Mouse (Mus musculus) spleen, adult 2 months (tissue): ENCODE results near the gene Dynlrb2. TPM values are rescaled to one million over a fixed set of nuclear protein-coding genes. Genes with fewer than 3 reads are reported as not detected.

Experiments used
- DNase-seq, 2 experiments: peaks; one replicate each; pipeline versions ENCODE4 v3.0.0 to v3.0.0-alpha.2; 2012 to 2021; ENCODE audit warnings: low spot score in 2 of 2, low read depth in 1 of 2
- H3K27ac ChIP-seq: fragments of 200-500 bp; 2 replicates; pipeline ENCODE4 v1.5.1; 2012; ENCODE audit warnings: low read length, inconsistent platforms; ENCODE audit not compliant: insufficient read depth
- H3K27me3 ChIP-seq: fragments of 200-500 bp; 2 replicates; pipeline ENCODE4 v1.6.1; 2012; ENCODE audit warnings: mild to moderate bottlenecking, moderate library complexity, low read length, inconsistent platforms; ENCODE audit not compliant: control insufficient read depth, insufficient read depth
- H3K36me3 ChIP-seq: fragments of 200-500 bp; 2 replicates; pipeline ENCODE4 v1.6.1; 2012; ENCODE audit warnings: mild to moderate bottlenecking, low read length, inconsistent platforms; ENCODE audit not compliant: control insufficient read depth, insufficient read depth
- H3K4me1 ChIP-seq: fragments of 200-500 bp; 2 replicates; pipeline ENCODE4 v1.6.1; 2011; ENCODE audit warnings: inconsistent platforms; ENCODE audit not compliant: control insufficient read depth, insufficient read depth, insufficient read length
- H3K4me3 ChIP-seq: fragments of 200-500 bp; 2 replicates; pipeline ENCODE4 v1.5.1; 2011; ENCODE audit warnings: mild to moderate bottlenecking, inconsistent platforms; ENCODE audit not compliant: insufficient read depth, insufficient read length; ENCODE audit errors: extremely low read depth
- CTCF ChIP-seq: fragments of 200-500 bp; IDR thresholded peaks from 2 replicates; pipeline ENCODE4 v1.5.1; 2011; ENCODE audit warnings: mild to moderate bottlenecking, inconsistent platforms; ENCODE audit not compliant: insufficient read depth, insufficient read length, insufficient replicate concordance; ENCODE audit errors: extremely low read depth
- POLR2A ChIP-seq: fragments of 200-500 bp; IDR thresholded peaks from 2 replicates; pipeline ENCODE4 v1.6.1; 2011; ENCODE audit warnings: low read depth, low read length, inconsistent platforms
- WGBS: fragments of 180-500 bp; shearing (Covaris S2); methylation state at CpG from one replicate; pipeline ENCODE4 v1.1.7; 2018; 5-methylcytosine and 5-hydroxymethylcytosine counted together
- polyA plus RNA-seq: library from polyadenylated mRNA; depleted of rRNA; stranded (reverse); fragments of >200 nt; gene quantifications from 2 replicates; pipeline ENCODE4 v1.2.3, GENCODE M21; 2012; rRNA removed

Gene Dynlrb2
- polyA plus RNA-seq, 1 experiment, result not detected

GRCm38 (mm10) chr8:116536786-116537185 lies 32.0 kb downstream of the Dynlrb2 start:
- DNase-seq, result no peak
- 80% methylated on average over 5 of the region's 5 CpGs for WGBS
- Histone ChIP-seq H3K36me3 (no peaks in the 10 kb centered on the region), H3K27me3 (no peaks in the 10 kb centered on the region), H3K4me1 (no peaks in the 10 kb centered on the region), H3K27ac (no peak overlapping the region), H3K4me3 (no peak overlapping the region)
- TF ChIP-seq POLR2A (no peak), CTCF (no peak)

GRCm38 (mm10) chr8:116538763-116539162 lies 34.0 kb downstream of the Dynlrb2 start:
- DNase-seq, result no peak
- TF ChIP-seq POLR2A (no peak), CTCF (no peak)
- Histone ChIP-seq H3K4me3 (no peak overlapping the region), H3K27me3 (no peaks in the 10 kb centered on the region), H3K4me1 (no peaks in the 10 kb centered on the region), H3K36me3 (no peaks in the 10 kb centered on the region), H3K27ac (no peak overlapping the region)
- 63% methylated on average over 7 of the region's 7 CpGs for WGBS

GRCm38 (mm10) chr8:116540136-116540535 lies 35.4 kb downstream of the Dynlrb2 start:
- H3K27me3 ChIP-seq, result no peaks in the 10 kb centered on the region
- no peaks in the 10 kb centered on the region for H3K36me3 ChIP-seq
- no peak for TF ChIP-seq POLR2A
- TF ChIP-seq CTCF, result no peak
- no peak overlapping the region for H3K27ac ChIP-seq
- no peak for DNase-seq
- no peak overlapping the region for H3K4me3 ChIP-seq
- H3K4me1 ChIP-seq, result no peaks in the 10 kb centered on the region
- WGBS, result 94% methylated on average over 1 of the region's 1 CpGs

- H3K36me3 ChIP-seq, result no peaks in the 10 kb centered on the region
- WGBS, result 79% methylated on average over 5 of the region's 5 CpGs
- no peak for TF ChIP-seq CTCF
- no peak for TF ChIP-seq POLR2A
- DNase-seq, result no peak
- no peak overlapping the region for H3K4me3 ChIP-seq
- no peaks in the 10 kb centered on the region for H3K27me3 ChIP-seq
- H3K4me1 ChIP-seq, result no peaks in the 10 kb centered on the region
- H3K27ac ChIP-seq, result no peak overlapping the region
These were observed 38.1 kb downstream of the Dynlrb2 start for GRCm38 (mm10) chr8:116542842-116543241.

- no peak overlapping the region for H3K4me3 ChIP-seq
- 4% methylated on average over 1 of the region's 1 CpGs for WGBS
- H3K27ac ChIP-seq, result no peak overlapping the region
- H3K36me3 ChIP-seq, result no peaks in the 10 kb centered on the region
- TF ChIP-seq POLR2A (no peak), CTCF (no peak)
- H3K27me3 ChIP-seq, result no peaks in the 10 kb centered on the region
- DNase-seq, result no peak
- no peaks in the 10 kb centered on the region for H3K4me1 ChIP-seq
These were observed 38.6 kb downstream of the Dynlrb2 start for GRCm38 (mm10) chr8:116543366-116543765.

GRCm38 (mm10) chr8:116552255-116552654 lies 47.5 kb downstream of the Dynlrb2 start:
- H3K4me3 ChIP-seq, result no peak overlapping the region
- TF ChIP-seq POLR2A, result no peak
- TF ChIP-seq CTCF, result no peak
- H3K4me1 ChIP-seq, result no peaks in the 10 kb centered on the region
- DNase-seq, result no peak
- 56% methylated on average over 6 of the region's 6 CpGs for WGBS
- H3K27me3 ChIP-seq, result no peaks in the 10 kb centered on the region
- no peaks in the 10 kb centered on the region for H3K36me3 ChIP-seq
- H3K27ac ChIP-seq, result no peak overlapping the region

- H3K4me3 ChIP-seq, result no peak overlapping the region
- no peaks in the 10 kb centered on the region for H3K36me3 ChIP-seq
- 80% methylated on average over 3 of the region's 3 CpGs for WGBS
- H3K27me3 ChIP-seq, result no peaks in the 10 kb centered on the region
- DNase-seq, result no peak
- H3K27ac ChIP-seq, result no peak overlapping the region
- no peaks in the 10 kb centered on the region for H3K4me1 ChIP-seq
- no peak for TF ChIP-seq CTCF
- TF ChIP-seq POLR2A, result no peak
These were observed 48.0 kb downstream of the Dynlrb2 start for GRCm38 (mm10) chr8:116552778-116553177.

Other genes with a start within 250 kb of the Dynlrb2 start
- 4.6 and 5.2 TPM in 2 replicates for gene Cdyl2, start 228.0 kb downstream of the Dynlrb2 start, polyA plus RNA-seq